Mouse (Mus musculus) neural tube, embryonic 14.5 days (tissue): ENCODE measurements around the gene Znhit1. TPM values are rescaled to one million over a fixed set of nuclear protein-coding genes. Genes with fewer than 3 reads are reported as not detected.

Experiments
- ATAC-seq: fragments of 200-750 bp; cut with Nextera tagmentation; 2 replicates; pipeline ENCODE4 v1.8.0; 2017; ENCODE audit warnings: low read depth, mild to moderate bottlenecking, moderate TSS enrichment, moderate library complexity
- H3K27ac ChIP-seq: fragments of 300-500 bp; sonication (generic); 2 replicates; pipeline ENCODE4 v1.5.1; 2014; ENCODE audit warnings: low read depth, mild to moderate bottlenecking, control low read depth, low read length, moderate library complexity, mixed read lengths
- H3K27me3 ChIP-seq: fragments of 300-500 bp; sonication (generic); 2 replicates; pipeline ENCODE4 v1.6.1; 2014; ENCODE audit warnings: low read length; ENCODE audit not compliant: control insufficient read depth, insufficient read depth
- H3K36me3 ChIP-seq: fragments of 300-500 bp; sonication (generic); 2 replicates; pipeline ENCODE4 v1.6.1; 2014; ENCODE audit warnings: low read length, mixed read lengths; ENCODE audit not compliant: control insufficient read depth, insufficient read depth
- H3K4me1 ChIP-seq: fragments of 300-500 bp; sonication (generic); 2 replicates; pipeline ENCODE4 v1.6.1; 2014; ENCODE audit warnings: low read length; ENCODE audit not compliant: control insufficient read depth, insufficient read depth
- H3K4me2 ChIP-seq: fragments of 300-500 bp; sonication (generic); 2 replicates; pipeline ENCODE4 v1.6.1; 2014; ENCODE audit warnings: mild to moderate bottlenecking, low read depth, low read length, control low read depth
- H3K4me3 ChIP-seq: fragments of 300-500 bp; sonication (generic); 2 replicates; pipeline ENCODE4 v1.5.1; 2014; ENCODE audit warnings: low read depth, low read length, control low read depth, mixed read lengths
- H3K9ac ChIP-seq: fragments of 300-500 bp; sonication (generic); replicated peaks from 2 replicates; pipeline ENCODE4 v1.6.1; 2014; ENCODE audit warnings: low read depth, mild to moderate bottlenecking, control low read depth, low read length, mixed read lengths
- H3K9me3 ChIP-seq: fragments of 300-500 bp; sonication (generic); 2 replicates; pipeline ENCODE4 v1.6.1; 2016; ENCODE audit warnings: low read length; ENCODE audit not compliant: control insufficient read depth
- WGBS: fragments of 180-500 bp; shearing (Covaris S2); extraction: QIAGEN DNeasy Blood & Tissue Kit; methylation state at CpG from one replicate; pipeline ENCODE4 v1.1.7; 2014; 5-methylcytosine and 5-hydroxymethylcytosine counted together
- microRNA counts: library from miRNA; unstranded; fragments of <30 nt; microRNA quantifications from one replicate; lab custom pipeline; 2016
- microRNA-seq: library from miRNA; unstranded; fragments of <30 nt; microRNA quantifications from one replicate; pipeline ENCODE4, GENCODE M21; 2016
- polyA plus RNA-seq: library from polyadenylated mRNA; unstranded; fragments of >200 nt; fragmentation: Nextera tagmentation; extraction: Ambion mirVana; gene quantifications from 2 replicates; pipeline ENCODE4 v1.2.1, GENCODE M21; 2014

The Znhit1 gene
- polyA plus RNA-seq, 1 experiment from 2014 or later: 138 TPM

- Histone ChIP-seq H3K27me3 (no peaks in the 10 kb centered on the region), H3K36me3 (no peaks in the 10 kb centered on the region), H3K27ac (no peak overlapping the region), H3K4me3 (no peak overlapping the region), H3K9ac (no peak overlapping the region), H3K4me2 (no peak overlapping the region), H3K9me3 (no peaks in the 10 kb centered on the region), H3K4me1 (no peaks in the 10 kb centered on the region)
- WGBS: 69% methylated on average over 7 of the region's 7 CpGs
- no peak for ATAC-seq
These were observed 48.5 kb downstream of the Znhit1 start for GRCm38 (mm10) chr5:136939284-136939683.

GRCm38 (mm10) chr5:136937621-136938020 is 50.2 kb downstream of the Znhit1 start:
- Histone ChIP-seq H3K9me3 (no peaks in the 10 kb centered on the region), H3K9ac (no peak overlapping the region), H3K4me3 (no peak overlapping the region), H3K27me3 (no peaks in the 10 kb centered on the region), H3K36me3 (no peaks in the 10 kb centered on the region), H3K4me2 (no peak overlapping the region), H3K4me1 (no peaks in the 10 kb centered on the region), H3K27ac (no peak overlapping the region)
- 89% methylated on average over 5 of the region's 5 CpGs for WGBS
- ATAC-seq: no peak

GRCm38 (mm10) chr5:136936750-136937149 is 51.1 kb downstream of the Znhit1 start:
- Histone ChIP-seq H3K4me3 (no peak overlapping the region), H3K27me3 (no peaks in the 10 kb centered on the region), H3K27ac (no peak overlapping the region), H3K36me3 (no peaks in the 10 kb centered on the region), H3K4me1 (no peaks in the 10 kb centered on the region), H3K9ac (no peak overlapping the region), H3K9me3 (no peaks in the 10 kb centered on the region), H3K4me2 (no peak overlapping the region)
- no peak for ATAC-seq
- WGBS: 88% methylated on average over 6 of the region's 6 CpGs

GRCm38 (mm10) chr5:136935905-136936695 is 51.7 kb downstream of the Znhit1 start:
- H3K4me3 ChIP-seq: no peak overlapping the region
- ATAC-seq: no peak
- no peaks in the 10 kb centered on the region for H3K36me3 ChIP-seq
- H3K27me3 ChIP-seq: no peaks in the 10 kb centered on the region
- no peak overlapping the region for H3K9ac ChIP-seq
- no peaks in the 10 kb centered on the region for H3K9me3 ChIP-seq
- H3K4me2 ChIP-seq: no peak overlapping the region
- H3K27ac ChIP-seq: no peak overlapping the region
- 68% methylated on average over 7 of the region's 7 CpGs for WGBS
- no peaks in the 10 kb centered on the region for H3K4me1 ChIP-seq

- Histone ChIP-seq H3K36me3 (no peaks in the 10 kb centered on the region), H3K4me3 (no peak overlapping the region), H3K27ac (no peak overlapping the region), H3K27me3 (no peaks in the 10 kb centered on the region), H3K4me2 (no peak overlapping the region), H3K9me3 (no peaks in the 10 kb centered on the region), H3K4me1 (no peaks in the 10 kb centered on the region), H3K9ac (no peak overlapping the region)
- ATAC-seq: no peak
- WGBS: 94% methylated on average over 6 of the region's 6 CpGs
These were observed 53.9 kb downstream of the Znhit1 start for GRCm38 (mm10) chr5:136933930-136934329.

GRCm38 (mm10) chr5:136932956-136933355 is 54.9 kb downstream of the Znhit1 start:
- H3K4me3 ChIP-seq: no peak overlapping the region
- WGBS: 88% methylated on average over 5 of the region's 5 CpGs
- H3K27me3 ChIP-seq: no peaks in the 10 kb centered on the region
- H3K9me3 ChIP-seq: no peaks in the 10 kb centered on the region
- no peaks in the 10 kb centered on the region for H3K4me1 ChIP-seq
- H3K36me3 ChIP-seq: no peaks in the 10 kb centered on the region
- no peak overlapping the region for H3K27ac ChIP-seq
- no peak for ATAC-seq
- H3K9ac ChIP-seq: no peak overlapping the region
- H3K4me2 ChIP-seq: no peak overlapping the region

MicroRNAs encoded within 50 kb of the gene (microRNA counts, 519-probe panel; counts per million panel counts)
- not detected for microRNA mmu-miR-702 (lab: Ali Mortazavi, UCI)

Small RNAs within 50 kb of the gene (microRNA-seq; reads per million reads assigned to microRNA genes)
- 90.5 reads per million, percentile 46 among the genes with 10 or more reads in this experiment for gene Mir702

Other genes with a start within 250 kb of the Znhit1 start
- gene Col26a1, start 104.8 kb downstream of the Znhit1 start, polyA plus RNA-seq: 12.6 and 22.7 TPM in 2 replicates
- gene Ift22, start 79.9 kb downstream of the Znhit1 start, polyA plus RNA-seq: 113 and 119 TPM in 2 replicates
- 409 and 414 TPM in 2 replicates for gene Fis1, start 34.7 kb downstream of the Znhit1 start, polyA plus RNA-seq
- gene Cldn15, start 21.4 kb downstream of the Znhit1 start, polyA plus RNA-seq: 0.12 and 0.39 TPM in 2 replicates
- gene Plod3, start 1.0 kb downstream of the Znhit1 start, polyA plus RNA-seq: 30.5 and 34.5 TPM in 2 replicates
- 5.6 TPM in 2 replicates for gene Vgf, start 38.4 kb upstream of the Znhit1 start, polyA plus RNA-seq
- gene Ap1s1, start 58.1 kb upstream of the Znhit1 start, polyA plus RNA-seq: 175 and 176 TPM in 2 replicates
- 0.30 and 0.44 TPM in 2 replicates for gene Serpine1, start 84.2 kb upstream of the Znhit1 start, polyA plus RNA-seq
- 2.1 and 3.0 TPM in 2 replicates for gene Trim56, start 128.2 kb upstream of the Znhit1 start, polyA plus RNA-seq
- not detected in 2 replicates for gene Muc3, start 161.3 kb upstream of the Znhit1 start, polyA plus RNA-seq
- 0.37 and 0.91 TPM in 2 replicates for gene Muc3a, start 224.4 kb upstream of the Znhit1 start, polyA plus RNA-seq